Mouse (Mus musculus) cerebellum, postnatal 14 days (tissue): Measurements from ENCODE around the gene Olfr1347.
A peak's percentile ranks its signal among the peaks of the same experiment; 100 is the strongest.
"Not testable (repeated sequence)": the region's sequence is repeated elsewhere in the genome, so short reads cannot be mapped to it uniquely, and the experiment has no call there.

Experiments used
- DNase-seq, 2 experiments: peaks; one replicate each; pipeline ENCODE4 v3.0.0; 2021; ENCODE audit warnings: mixed read lengths in 2 of 2

The Olfr1347 gene

DNA sequence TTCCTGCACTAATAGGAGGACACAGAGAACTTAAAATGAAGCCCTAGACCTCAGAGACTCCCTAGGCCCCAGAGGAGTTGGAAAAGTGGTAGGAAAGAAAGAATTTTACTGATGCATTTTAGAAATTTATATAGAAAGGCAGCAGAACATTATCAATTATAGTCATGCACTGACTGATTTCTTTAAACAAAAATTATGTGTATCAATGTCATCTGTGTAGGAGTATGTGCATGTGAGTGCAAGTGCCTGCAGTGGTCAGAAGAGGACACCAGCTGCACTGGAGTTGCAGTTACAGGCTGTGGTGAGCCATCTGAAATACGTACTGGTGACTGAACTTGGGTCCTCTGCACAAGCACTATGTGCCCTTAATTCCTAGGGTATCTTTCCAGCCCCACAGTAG, at the start of gene Olfr1347:
Gene Olfr1347 (minus strand): TSS at position 101 of the 400 bp plus-strand sequence.
- DNase-seq, result no peak

DNA sequence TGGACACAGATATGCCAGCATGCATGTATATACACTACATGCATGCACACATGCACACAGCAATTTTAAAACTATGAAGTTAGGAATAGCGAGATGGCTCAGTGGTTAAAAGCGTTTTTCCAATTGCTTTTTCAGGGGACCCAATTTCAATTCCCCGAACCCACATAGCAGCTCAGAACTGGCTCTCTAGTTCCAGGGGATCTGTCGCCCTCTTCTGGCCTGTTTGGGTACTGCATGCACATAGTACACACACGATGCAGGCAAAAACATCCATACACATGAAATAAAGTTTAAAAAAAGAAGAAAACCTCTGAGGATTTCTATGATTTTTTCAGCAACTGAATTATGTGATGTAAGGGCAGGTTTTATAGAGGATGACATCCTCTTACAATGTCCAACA, 26.6 kb upstream of the Olfr1347 start:
- peak; percentile 6 to 47 for DNase-seq

DNA sequence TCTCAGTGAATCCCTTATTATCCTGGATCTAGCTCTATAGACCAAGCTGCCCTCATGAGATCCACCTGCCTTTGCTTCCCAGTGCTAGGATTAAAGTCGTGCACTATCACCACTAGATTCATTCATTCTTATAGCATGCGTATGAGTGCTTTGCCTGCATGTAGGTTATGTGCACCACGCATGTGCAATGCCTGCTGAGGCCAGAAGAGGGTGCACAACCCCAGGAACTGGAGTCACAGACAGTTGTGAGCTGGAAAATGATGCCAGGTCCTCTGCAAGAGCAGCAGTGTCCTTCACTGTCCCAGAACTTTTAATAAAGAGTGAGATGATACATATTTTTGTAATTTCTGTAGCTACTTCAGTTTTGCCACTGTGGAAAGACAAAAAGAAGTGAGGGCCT, 25.4 kb upstream of the Olfr1347 start:
- DNase-seq, result peak in 1 of 2 experiments; percentile 4

DNA sequence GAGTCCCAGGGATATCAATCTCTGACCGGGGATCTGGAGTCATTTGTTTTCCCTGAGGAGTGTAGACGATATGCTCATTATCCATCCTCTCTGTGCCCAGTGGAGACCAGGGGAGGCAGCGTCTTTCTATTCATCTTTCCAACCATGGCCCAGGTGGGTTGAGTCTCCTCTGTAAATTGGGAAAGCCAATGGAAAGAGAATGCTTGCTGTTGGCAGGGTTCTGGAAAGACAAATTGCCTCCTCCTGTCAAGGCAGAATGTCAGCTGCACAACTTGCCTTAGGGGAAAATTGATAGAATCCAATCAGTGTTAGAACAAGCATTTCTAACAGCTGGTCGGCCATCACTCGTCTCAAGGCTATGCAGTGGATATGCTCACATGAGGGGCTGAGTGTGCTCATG, 23.3 kb upstream of the Olfr1347 start, which contains the start of gene Olfr1349:
Gene Olfr1349 (minus strand): TSS at position 101 of the 400 bp plus-strand sequence.
- DNase-seq, result no peak

DNA sequence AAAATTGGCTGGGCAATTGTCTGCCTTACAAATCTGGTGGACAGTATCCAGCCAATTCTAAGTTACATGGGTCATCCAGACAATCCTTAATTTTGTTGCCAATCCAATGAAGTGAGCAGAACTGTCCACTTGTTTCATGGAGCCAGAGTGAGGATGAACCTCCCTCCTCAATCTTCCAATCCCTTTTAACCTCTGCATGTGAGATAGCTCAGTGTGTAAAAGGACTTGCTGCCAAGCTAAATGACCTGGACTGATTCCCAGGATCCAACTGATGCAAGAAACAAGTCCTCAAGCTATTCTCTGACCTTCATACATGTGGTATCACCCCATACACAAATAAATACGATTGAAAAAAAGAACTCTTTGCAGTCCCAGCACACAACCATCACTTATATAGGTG, 22.1 kb upstream of the Olfr1347 start:
- no peak for DNase-seq

DNA sequence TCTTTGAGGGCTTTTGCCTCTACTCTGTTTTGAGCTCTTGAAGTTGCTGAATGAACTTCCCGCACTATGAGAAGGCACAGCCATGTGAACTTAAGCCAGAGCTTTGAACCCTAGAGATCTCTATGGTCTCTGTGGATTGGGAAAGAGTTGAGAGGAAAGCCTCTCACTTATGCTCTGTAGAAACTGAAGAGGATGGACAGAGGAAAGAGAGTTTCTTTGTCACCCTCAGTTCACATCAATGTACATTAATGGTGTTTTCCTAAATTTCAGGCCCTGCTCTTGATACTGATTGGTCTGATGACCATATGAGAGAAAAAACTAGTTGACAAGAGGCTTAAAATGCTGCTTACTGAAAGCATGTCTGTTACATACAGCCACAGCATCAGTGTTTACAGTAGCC, 9.1 kb upstream of the Olfr1347 start, which contains the start of gene Olfr1348:
Gene Olfr1348 (minus strand): TSS at position 101 of the 400 bp plus-strand sequence.
- DNase-seq, result no peak

DNA sequence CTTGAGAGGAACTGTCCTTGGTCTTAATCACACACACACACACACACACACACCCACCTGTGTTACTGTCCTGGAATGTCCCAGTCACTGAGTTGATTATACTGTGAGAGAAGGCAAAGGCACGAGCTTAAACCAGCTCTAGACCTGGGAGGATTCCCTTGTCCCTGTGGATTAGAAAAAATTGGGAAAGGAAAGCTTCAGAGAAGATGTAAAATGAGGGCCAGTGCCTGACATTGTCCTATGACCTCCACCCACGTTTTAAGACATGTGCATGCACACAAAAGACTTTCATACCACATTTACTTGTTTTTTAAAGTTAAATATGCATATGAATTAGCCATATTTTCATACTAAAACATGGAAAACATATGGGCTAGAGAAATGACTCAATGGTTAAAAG, 12.7 kb downstream of the Olfr1347 start, which contains the start of gene Olfr5:
Gene Olfr5 (minus strand): TSS at position 101 of the 400 bp plus-strand sequence.
- no peak for DNase-seq

DNA sequence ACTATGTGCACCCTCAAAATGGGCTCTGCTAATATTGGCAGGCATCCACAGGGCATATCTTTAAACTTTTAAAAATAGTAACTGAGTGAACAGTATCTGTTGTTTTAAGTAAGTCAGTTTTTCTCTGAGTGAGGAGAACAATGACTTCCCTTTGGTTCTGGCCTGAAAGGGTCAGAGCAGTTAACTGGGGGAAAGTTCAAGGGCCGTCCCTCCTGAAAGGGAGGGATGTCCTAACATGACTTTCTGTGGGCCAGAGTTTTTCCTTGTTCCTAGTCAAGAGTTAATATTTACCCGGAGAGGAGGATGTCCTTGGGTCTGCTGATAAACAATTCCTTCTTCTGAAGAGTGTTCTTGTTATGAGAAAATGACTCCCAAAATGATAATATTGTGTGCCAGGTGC, 21.9 kb downstream of the Olfr1347 start:
- DNase-seq, result not testable (repeated sequence)

DNA sequence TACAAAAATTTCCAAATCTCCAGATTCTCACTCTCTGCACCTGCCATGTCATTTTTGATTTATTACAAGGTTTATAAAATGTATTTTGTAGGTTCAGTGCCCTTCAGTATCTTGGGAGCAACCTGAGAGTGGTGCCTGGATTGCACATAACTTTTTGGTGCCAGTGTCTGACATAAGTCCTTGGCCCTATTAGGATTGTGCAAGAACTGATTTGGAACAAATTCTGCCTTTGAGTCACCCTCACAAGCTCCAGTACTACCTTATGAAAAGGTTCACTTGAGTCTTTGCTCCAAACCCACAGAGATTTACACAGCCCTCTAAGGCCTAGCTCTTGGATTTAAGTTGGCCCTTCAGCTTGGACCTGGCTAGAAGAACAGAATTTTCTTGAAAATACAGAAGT, 32.6 kb downstream of the Olfr1347 start, which contains the start of gene Olfr1346:
Gene Olfr1346 (plus strand): TSS at position 151 of the 400 bp plus-strand sequence.
- no peak for DNase-seq

DNA sequence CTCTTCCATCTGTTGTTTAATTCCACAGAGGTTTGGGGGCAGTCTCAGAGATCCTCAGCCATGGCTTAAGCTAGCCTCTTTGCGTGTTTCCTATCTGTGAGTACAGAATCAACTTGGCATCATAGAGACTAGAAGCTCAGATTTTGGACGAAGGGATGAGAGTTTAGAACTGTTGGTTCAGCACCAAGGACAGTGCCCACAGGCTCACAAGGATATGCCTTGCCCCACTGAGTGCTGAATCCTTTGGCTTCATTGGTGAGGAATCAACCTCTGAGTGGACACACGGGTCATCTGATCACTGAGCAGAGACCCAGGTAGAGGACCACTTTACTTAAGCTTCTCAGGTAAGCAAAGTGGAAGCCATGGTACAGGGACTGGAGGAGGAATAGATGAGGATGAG, 43.2 kb downstream of the Olfr1347 start:
- DNase-seq, result no peak

DNA sequence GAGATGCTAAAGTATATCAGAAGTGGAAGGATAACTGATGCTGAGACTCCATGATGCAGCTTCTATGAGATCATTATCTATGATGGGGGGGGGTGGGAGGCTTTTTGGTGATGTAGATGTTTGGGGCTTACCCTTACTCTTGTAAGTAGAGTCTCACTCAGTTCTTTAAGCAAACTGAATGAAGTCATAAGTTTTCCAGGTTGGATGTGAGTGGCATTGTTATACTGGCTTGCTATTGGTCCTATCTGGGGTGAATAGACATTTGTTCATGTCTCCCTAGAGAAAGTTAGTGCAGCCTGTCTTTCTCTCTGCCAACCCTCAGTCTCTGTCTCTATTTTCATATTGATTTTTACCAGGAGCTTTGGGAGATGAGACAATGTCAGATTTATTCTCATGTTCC, 43.7 kb downstream of the Olfr1347 start, which contains the start of gene Olfr1336:
Gene Olfr1336 (plus strand): TSS at position 301 of the 400 bp plus-strand sequence.
- no peak for DNase-seq

DNA sequence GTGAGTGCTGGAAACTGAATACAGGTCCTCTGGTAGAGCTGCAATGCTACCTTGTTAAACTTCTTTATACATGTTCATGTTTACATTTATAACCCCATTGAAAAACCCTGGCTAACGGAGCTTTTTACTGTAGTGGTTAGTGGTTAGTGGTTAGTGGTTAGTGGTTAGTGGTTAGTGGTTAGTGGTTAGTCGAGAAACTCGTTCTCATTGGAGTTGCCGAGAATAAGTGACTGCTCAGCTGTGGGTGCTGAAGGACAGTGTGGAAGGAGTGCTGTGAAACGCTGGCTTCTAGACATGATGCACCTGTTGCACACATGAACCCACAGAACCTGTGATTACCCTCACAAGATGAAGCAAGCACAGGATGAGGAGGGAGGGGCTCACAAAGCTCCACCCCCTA, 51.8 kb downstream of the Olfr1347 start:
- DNase-seq, result no peak

DNA sequence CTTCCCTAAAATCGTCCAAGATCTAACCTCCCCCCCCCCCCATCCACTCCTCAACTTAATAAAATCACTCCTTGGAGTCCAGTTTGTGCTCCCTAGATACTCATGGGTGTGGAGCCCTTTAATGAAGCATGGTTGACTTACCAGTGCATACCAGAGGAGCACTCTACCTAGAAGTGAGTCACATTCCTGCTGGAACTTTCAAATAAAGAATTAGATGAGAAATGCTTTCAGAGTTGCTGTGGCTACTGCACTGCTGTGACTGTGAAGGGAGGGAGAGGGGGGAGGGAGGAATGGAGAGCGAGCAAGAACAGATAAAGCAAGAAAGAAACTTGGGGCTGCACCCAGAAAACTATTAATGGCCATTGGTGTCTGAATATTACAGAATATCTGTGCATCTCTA, 58.4 kb downstream of the Olfr1347 start:
- DNase-seq, result no peak

DNA sequence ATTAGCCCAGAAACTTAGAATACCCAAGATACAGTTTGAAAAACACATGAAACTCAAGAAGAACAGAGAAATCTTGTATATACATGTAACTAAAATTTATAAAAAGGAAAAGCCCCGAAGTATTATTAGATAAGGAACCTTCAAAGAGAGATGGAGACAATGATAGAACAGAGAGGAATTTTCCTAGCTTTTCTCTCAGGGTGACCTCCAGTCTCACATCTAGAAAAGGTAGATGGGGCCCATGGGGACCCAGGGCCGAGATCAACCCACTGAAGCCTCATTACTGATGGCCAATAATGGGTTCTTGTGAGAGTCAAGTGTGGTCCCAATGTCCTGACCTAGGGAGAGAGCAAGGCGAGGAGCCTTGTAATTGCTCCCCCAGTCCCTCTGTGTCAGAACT, 61.2 kb downstream of the Olfr1347 start, which contains the start of gene Olfr1344:
Gene Olfr1344 (plus strand): TSS at position 301 of the 400 bp plus-strand sequence.
- no peak for DNase-seq
